Mouse (Mus musculus) midbrain, postnatal 0 days (tissue): Measurements from ENCODE around the gene Mrgprb8. TPM values are rescaled to one million over a fixed set of nuclear protein-coding genes. Genes with fewer than 3 reads are reported as not detected.
"Not testable (repeated sequence)": the region's sequence is repeated elsewhere in the genome, so short reads cannot be mapped to it uniquely, and the experiment has no call there.

Experiments
- ATAC-seq: fragments of 200-750 bp; cut with Nextera tagmentation; 2 replicates; pipeline ENCODE4 v1.8.0; 2017; ENCODE audit warnings: moderate number of reproducible peaks, mild to moderate bottlenecking, moderate TSS enrichment, moderate library complexity; ENCODE audit not compliant: low FRiP score
- DNase-seq: peaks from one replicate; pipeline ENCODE4 v3.0.0-alpha.2; 2015; ENCODE audit warnings: low spot score
- H3K27ac ChIP-seq: fragments of 300-500 bp; sonication (generic); 2 replicates; pipeline ENCODE4 v1.5.1; 2014; ENCODE audit warnings: low read depth, mild to moderate bottlenecking, low read length, mixed read lengths
- H3K27me3 ChIP-seq: fragments of 300-500 bp; sonication (generic); 2 replicates; pipeline ENCODE4 v1.6.1; 2014; ENCODE audit warnings: low read length, control low read depth, mixed read lengths; ENCODE audit not compliant: insufficient read depth
- H3K36me3 ChIP-seq: fragments of 300-500 bp; sonication (generic); 2 replicates; pipeline ENCODE4 v1.6.1; 2014; ENCODE audit warnings: low read length, control low read depth, mixed read lengths; ENCODE audit not compliant: insufficient read depth
- H3K4me1 ChIP-seq: fragments of 300-500 bp; sonication (generic); 2 replicates; pipeline ENCODE4 v1.6.1; 2014; ENCODE audit warnings: mild to moderate bottlenecking, control low read depth, antibody characterized with exemption, low read length, mixed read lengths; ENCODE audit not compliant: insufficient read depth
- H3K4me2 ChIP-seq: fragments of 300-500 bp; sonication (generic); 2 replicates; pipeline ENCODE4 v1.6.1; 2014; ENCODE audit warnings: low read depth, mild to moderate bottlenecking, low read length, mixed read lengths; ENCODE audit not compliant: poor library complexity, severe bottlenecking
- H3K4me3 ChIP-seq: fragments of 300-500 bp; sonication (generic); 2 replicates; pipeline ENCODE4 v1.5.1; 2014; ENCODE audit warnings: low read depth, mild to moderate bottlenecking, low read length, moderate library complexity
- H3K9ac ChIP-seq: fragments of 300-500 bp; sonication (generic); replicated peaks from 2 replicates; pipeline ENCODE4 v1.6.1; 2014; ENCODE audit warnings: mild to moderate bottlenecking, low read length, moderate library complexity, mixed read lengths; ENCODE audit not compliant: poor library complexity, severe bottlenecking
- H3K9me3 ChIP-seq: fragments of 300-500 bp; sonication (generic); 2 replicates; pipeline ENCODE4 v1.6.1; 2016; ENCODE audit warnings: low read length, control low read depth
- CTCF ChIP-seq: IDR thresholded peaks from 2 replicates; pipeline ENCODE4 v1.5.1; 2016; ENCODE audit warnings: antibody characterized with exemption, mild to moderate bottlenecking
- WGBS: fragments of 180-500 bp; shearing (Covaris S2); extraction: QIAGEN DNeasy Blood & Tissue Kit; methylation state at CpG from one replicate; pipeline ENCODE4 v1.1.7; 2014; 5-methylcytosine and 5-hydroxymethylcytosine counted together
- polyA plus RNA-seq: library from polyadenylated mRNA; unstranded; fragments of >200 nt; fragmentation: Nextera tagmentation; extraction: Ambion mirVana; gene quantifications from 2 replicates; pipeline ENCODE4 v1.2.1, GENCODE M21; 2015
- total RNA-seq: library from RNA; depleted of rRNA; stranded (reverse); fragments of >200 nt; gene quantifications from 2 replicates; pipeline ENCODE4 v1.2.3, GENCODE M21; 2014; rRNA removed

Gene Mrgprb8
- not detected in 2 replicates for total RNA-seq
- not detected in 2 replicates for polyA plus RNA-seq

DNA sequence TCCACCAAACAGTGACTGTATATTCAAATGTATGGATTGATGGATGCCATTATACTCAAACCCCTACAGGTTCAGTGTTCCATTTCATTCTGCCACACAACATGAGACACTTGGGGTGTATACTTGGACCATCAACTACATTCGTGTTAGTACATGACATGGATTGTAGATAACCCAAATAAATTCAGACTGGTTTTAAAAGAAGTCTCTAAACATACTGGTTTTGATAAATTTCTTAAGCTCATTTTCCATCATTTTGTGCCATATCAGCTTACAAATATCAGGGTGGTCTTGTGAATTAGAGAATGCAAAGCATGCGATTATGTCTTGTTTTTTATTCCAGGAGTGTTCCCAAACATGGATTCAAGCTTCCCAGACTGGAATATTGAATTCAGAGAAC lies at the start of gene Mrgprb8:
Gene Mrgprb8 (plus strand): TSS at position 301 of the 400 bp plus-strand sequence.
- Histone ChIP-seq H3K4me3 (no peak within 1 kb of the TSS), H3K27ac (no peak within 1 kb of the TSS), H3K4me1 (no peaks in the 10 kb centered on the region), H3K27me3 (no peaks in the 10 kb centered on the region), H3K4me2 (no peak within 1 kb of the TSS), H3K36me3 (no peaks in the 10 kb centered on the region), H3K9me3 (peaks cover 19% of the 10 kb centered on the region; the same call in 1 of the 2 replicates), H3K9ac (no peak within 1 kb of the TSS)
- no peak for DNase-seq
- WGBS, result 77% methylated on average over 2 of the region's 2 CpGs
- no peak for TF ChIP-seq CTCF
- ATAC-seq, result no peak

- not testable (repeated sequence) for H3K9ac ChIP-seq, DNase-seq, H3K27ac ChIP-seq, H3K36me3 ChIP-seq, ATAC-seq, H3K4me1 ChIP-seq, H3K27me3 ChIP-seq, H3K4me3 ChIP-seq, H3K4me2 ChIP-seq
- 82% methylated on average over 3 of the region's 3 CpGs for WGBS
- peaks cover 12% of the 10 kb centered on the region; the same call in 1 of the 2 replicates for H3K9me3 ChIP-seq
Observed at GRCm38 (mm10) chr7:48435936-48436335, 47.6 kb downstream of the Mrgprb8 start.

DNA sequence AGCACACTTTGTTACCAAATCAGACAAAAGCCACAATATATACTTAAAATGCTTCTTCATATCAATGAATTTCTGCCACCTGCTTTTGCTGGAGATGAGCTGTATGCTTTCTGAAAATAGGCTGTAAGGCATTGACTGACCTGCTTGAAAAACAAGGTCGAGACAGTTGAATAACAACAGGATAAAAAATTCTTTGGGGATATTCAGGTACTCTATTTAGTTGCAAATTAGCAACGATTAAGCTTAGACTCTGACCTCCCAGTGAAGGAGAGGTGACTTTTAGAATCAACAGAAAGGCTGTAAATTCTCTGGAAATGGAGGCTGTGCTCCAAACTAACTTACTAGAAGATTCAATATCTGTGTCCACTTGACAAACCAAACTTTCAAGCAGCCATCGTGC lies 48.3 kb downstream of the Mrgprb8 start:
- H3K4me3 ChIP-seq, result no peak overlapping the region
- no peaks in the 10 kb centered on the region for H3K27me3 ChIP-seq
- WGBS, result 61% methylated on average over 3 of the region's 3 CpGs
- TF ChIP-seq CTCF, result no peak
- H3K4me1 ChIP-seq, result no peaks in the 10 kb centered on the region
- DNase-seq (no peak), ATAC-seq (no peak)
- no peak overlapping the region for H3K4me2 ChIP-seq
- H3K36me3 ChIP-seq, result no peaks in the 10 kb centered on the region
- H3K27ac ChIP-seq, result no peak overlapping the region
- no peak overlapping the region for H3K9ac ChIP-seq
- H3K9me3 ChIP-seq, result peaks cover 12% of the 10 kb centered on the region; the same call in 1 of the 2 replicates

Other genes starting within 250 kb of the Mrgprb8 start
- gene Mrgprb5, start 219.5 kb upstream of the Mrgprb8 start, total RNA-seq, result not detected in 2 replicates
- not detected in 2 replicates for gene Mrgprb5, start 219.5 kb upstream of the Mrgprb8 start, polyA plus RNA-seq
- not detected in 2 replicates for gene Mrgprb4, start 189.2 kb upstream of the Mrgprb8 start, total RNA-seq
- gene Mrgprb4, start 189.2 kb upstream of the Mrgprb8 start, polyA plus RNA-seq, result not detected in 2 replicates
- gene Mrgprb1, start 67.8 kb downstream of the Mrgprb8 start, total RNA-seq, result 0.11 TPM in 1 of 2 replicates, not detected in the other
- not detected in 2 replicates for gene Mrgprb1, start 67.8 kb downstream of the Mrgprb8 start, polyA plus RNA-seq
- not detected in 2 replicates for gene Mrgprx2, start 110.8 kb downstream of the Mrgprb8 start, total RNA-seq
- not detected in 2 replicates for gene Mrgprx2, start 110.8 kb downstream of the Mrgprb8 start, polyA plus RNA-seq
- gene Mrgprb2, start 169.6 kb downstream of the Mrgprb8 start, total RNA-seq, result not detected in 2 replicates
- gene Mrgprb2, start 169.6 kb downstream of the Mrgprb8 start, polyA plus RNA-seq, result not detected in 2 replicates